In genomic region chrX:135110866-135111265, GRCm38 (mm10) we compare ENCODE assay signal across 7 mouse cellular contexts.
A peak's percentile ranks its signal among the peaks of the same experiment; 100 is the strongest.
DNase-seq lines count a peak whose midpoint lies in the region; ATAC-seq and TF ChIP-seq lines count a peak whose summit lies in the region.
"Not testable (repeated sequence)": the region's sequence is repeated elsewhere in the genome, so short reads cannot be mapped to it uniquely, and the experiment has no call there.

No protein-coding gene starts in this region.

- intact Hi-C loops in left cerebral cortex, adult 2 months (cut with DNase I), result not testable (repeated sequence)

- not testable (repeated sequence) for ATAC-seq in hindbrain, embryonic 14.5 days (ENCODE audit: low FRiP score)
- ATAC-seq in megakaryocyte progenitor cell, adult 5-6 weeks (replicated peaks; ENCODE audit: poor library complexity), result peak; percentile 64

- TF ChIP-seq CTCF in cerebellum, adult 2 months (IDR thresholded peaks at IDR 0.05; ENCODE audit: borderline replicate concordance, insufficient read depth, low read depth, low read length), result peak; percentile 8; the same call in 1 of the 2 replicates
- TF ChIP-seq CTCF in left cerebral cortex, adult 2 months (IDR thresholded peaks at IDR 0.05), result peak; percentile 41

- H3K27me3 ChIP-seq in cerebellum, adult 2 months (ENCODE audit: control insufficient read depth, insufficient read depth, low read length); forebrain, embryonic 10.5 days (ENCODE audit: poor library complexity, severe bottlenecking); hindbrain, embryonic 14.5 days (ENCODE audit: control insufficient read depth, insufficient read depth, low read length): not testable (repeated sequence)

- not testable (repeated sequence) for H3K9ac ChIP-seq in hindbrain, embryonic 14.5 days

- H3K4me1 ChIP-seq in cerebellum, adult 2 months (ENCODE audit: control insufficient read depth, insufficient read depth, low read length); forebrain, embryonic 10.5 days; hindbrain, embryonic 14.5 days (replicated peaks; ENCODE audit: control insufficient read depth, insufficient read depth, low read length): not testable (repeated sequence)

- not testable (repeated sequence) for H3K27ac ChIP-seq in cerebellum, adult 2 months (ENCODE audit: insufficient read depth, low read length); forebrain, embryonic 10.5 days; hindbrain, embryonic 14.5 days; left cerebral cortex, adult 2 months

- TF ChIP-seq POLR2A in cerebellum, adult 2 months (IDR thresholded peaks at IDR 0.05; ENCODE audit: borderline replicate concordance, insufficient read depth, low read length), result not testable (repeated sequence)

- H3K4me3 ChIP-seq in cerebellum, adult 2 months (replicated peaks; ENCODE audit: insufficient read depth, low read depth, low read length); forebrain, embryonic 10.5 days; hindbrain, embryonic 14.5 days (replicated peaks; ENCODE audit: low read length); left cerebral cortex, adult 2 months: not testable (repeated sequence)

- H3K36me3 ChIP-seq in forebrain, embryonic 10.5 days (replicated peaks); hindbrain, embryonic 14.5 days (replicated peaks; ENCODE audit: control insufficient read depth, insufficient read depth): not testable (repeated sequence)

- peak; percentile 25 for DNase-seq in MEL-GATA-1-ER (ENCODE audit: extremely low read depth, low read depth)
- not testable (repeated sequence) for DNase-seq in cerebellum, adult 2 months
- peak; percentile 53 for DNase-seq in forebrain, embryonic 10.5 days (ENCODE audit: extremely low spot score, low spot score)
- peak; percentile 71 for DNase-seq in hindbrain, embryonic 14.5 days (ENCODE audit: low spot score)
- peak in 1 of 2 experiments; percentile 14 for DNase-seq in left cerebral cortex, adult 2 months (ENCODE audit: extremely low spot score in 1 of 2, low spot score in 2 of 2)
- DNase-seq in right cerebral cortex, postnatal 14 days, result peak; percentile 51

- WGBS in cerebellum, adult 2 months, result 16% methylated on average over 4 of the region's 4 CpGs
- 30% methylated on average over 4 of the region's 4 CpGs for WGBS in forebrain, embryonic 10.5 days
- WGBS in hindbrain, embryonic 14.5 days, result 19% methylated on average over 4 of the region's 4 CpGs

- not testable (repeated sequence) for H3K4me2 ChIP-seq in hindbrain, embryonic 14.5 days (replicated peaks)

- H3K9me3 ChIP-seq in forebrain, embryonic 10.5 days; hindbrain, embryonic 14.5 days (ENCODE audit: control insufficient read depth, low read length): not testable (repeated sequence)
